Mouse (Mus musculus): ENCODE measurements at regions not wholly inside any gene's neighbourhood (a gene's known extent, or its start where the extent isn't known, plus 50 kb on each side); places are given as distances from the start of the nearest gene placed in this dataset.

GRCm38 (mm10) chr17:47144460-47144859, 134.1 kb upstream of the Ubr2 start:
- TF ChIP-seq POLR2A (IDR thresholded peaks at IDR 0.05; ENCODE audit: borderline replicate concordance, insufficient read depth, low read length) (no peak), CTCF (IDR thresholded peaks at IDR 0.05; ENCODE audit: borderline replicate concordance, insufficient read depth, low read depth, low read length) (no peak)
